Mouse (Mus musculus) heart, embryonic 16.5 days (tissue): ENCODE measurements around the gene Atp8b5. TPM values are rescaled to one million over a fixed set of nuclear protein-coding genes. Genes with fewer than 3 reads are reported as not detected.

Experiments
- ATAC-seq: fragments of 200-750 bp; cut with Nextera tagmentation; replicated peaks from 2 replicates; pipeline ENCODE4 v1.8.0; 2017; ENCODE audit warnings: moderate number of reproducible peaks; ENCODE audit not compliant: insufficient read depth, low FRiP score; ENCODE audit errors: extremely low read depth
- H3K27ac ChIP-seq: fragments of 300-500 bp; sonication (generic); 2 replicates; pipeline ENCODE4 v1.5.1; 2014; ENCODE audit warnings: mild to moderate bottlenecking, low read length, control low read depth, moderate library complexity
- H3K27me3 ChIP-seq: fragments of 300-500 bp; sonication (generic); 2 replicates; pipeline ENCODE4 v1.6.1; 2014; ENCODE audit warnings: low read length, mixed read lengths; ENCODE audit not compliant: control insufficient read depth, insufficient read depth
- H3K36me3 ChIP-seq: fragments of 300-500 bp; sonication (generic); 2 replicates; pipeline ENCODE4 v1.6.1; 2014; ENCODE audit not compliant: control insufficient read depth, insufficient read depth
- H3K4me1 ChIP-seq: fragments of 300-500 bp; sonication (generic); 2 replicates; pipeline ENCODE4 v1.6.1; 2014; ENCODE audit warnings: low read length, mixed read lengths; ENCODE audit not compliant: control insufficient read depth, insufficient read depth
- H3K4me2 ChIP-seq: fragments of 300-500 bp; sonication (generic); 2 replicates; pipeline ENCODE4 v1.6.1; 2014; ENCODE audit warnings: low read depth, mild to moderate bottlenecking, control low read depth, low read length
- H3K4me3 ChIP-seq: fragments of 300-500 bp; sonication (generic); 2 replicates; pipeline ENCODE4 v1.5.1; 2014; ENCODE audit warnings: mild to moderate bottlenecking, control low read depth, low read length
- H3K9ac ChIP-seq: fragments of 300-500 bp; sonication (generic); 2 replicates; pipeline ENCODE4 v1.6.1; 2014; ENCODE audit warnings: low read length, control low read depth
- H3K9me3 ChIP-seq: fragments of 300-500 bp; sonication (generic); replicated peaks from 2 replicates; pipeline ENCODE4 v1.6.1; 2016; ENCODE audit warnings: low read length; ENCODE audit not compliant: control insufficient read depth
- WGBS: fragments of 180-500 bp; shearing (Covaris S2); extraction: QIAGEN DNeasy Blood & Tissue Kit; methylation state at CpG from one replicate; pipeline ENCODE4 v1.1.7; 2014; 5-methylcytosine and 5-hydroxymethylcytosine counted together
- polyA plus RNA-seq: library from polyadenylated mRNA; unstranded; fragments of >200 nt; fragmentation: Nextera tagmentation; extraction: Ambion mirVana; gene quantifications from 2 replicates; pipeline ENCODE4 v1.2.1, GENCODE M21; 2015

Atp8b5 gene
- polyA plus RNA-seq, 1 experiment from 2014 or later: 0.05 TPM

DNA sequence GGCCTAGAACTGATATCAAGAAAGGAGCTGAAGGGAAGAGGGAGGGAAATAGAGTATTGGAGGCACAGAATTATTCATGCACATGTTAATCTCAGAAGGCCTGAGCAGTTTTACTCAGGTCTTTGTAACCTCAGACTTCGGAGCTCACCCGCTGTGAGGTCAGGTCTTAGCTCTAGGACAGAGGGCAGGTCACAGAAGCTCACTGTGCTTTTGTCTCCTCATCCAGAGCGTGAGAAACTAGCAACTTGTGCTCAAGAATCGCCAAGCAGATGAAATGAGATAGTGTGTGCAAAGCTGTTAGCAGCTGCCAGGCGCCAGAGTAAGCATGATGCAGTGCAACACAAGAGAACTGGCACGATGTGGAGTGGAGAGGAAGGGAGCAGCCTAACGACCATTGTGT, 18.9 kb upstream of the Atp8b5 start:
- Histone ChIP-seq H3K4me1 (0 out of 2 replicates have a peak, but pooled peaks cover 2% of the 10 kb centered on the region), H3K27ac (no peak overlapping the region), H3K36me3 (no peaks in the 10 kb centered on the region), H3K9me3 (no peaks in the 10 kb centered on the region), H3K27me3 (no peaks in the 10 kb centered on the region), H3K9ac (no peak overlapping the region), H3K4me2 (no peak overlapping the region), H3K4me3 (no peak overlapping the region)
- no peak for ATAC-seq
- 55% methylated on average over 7 of the region's 7 CpGs for WGBS

DNA sequence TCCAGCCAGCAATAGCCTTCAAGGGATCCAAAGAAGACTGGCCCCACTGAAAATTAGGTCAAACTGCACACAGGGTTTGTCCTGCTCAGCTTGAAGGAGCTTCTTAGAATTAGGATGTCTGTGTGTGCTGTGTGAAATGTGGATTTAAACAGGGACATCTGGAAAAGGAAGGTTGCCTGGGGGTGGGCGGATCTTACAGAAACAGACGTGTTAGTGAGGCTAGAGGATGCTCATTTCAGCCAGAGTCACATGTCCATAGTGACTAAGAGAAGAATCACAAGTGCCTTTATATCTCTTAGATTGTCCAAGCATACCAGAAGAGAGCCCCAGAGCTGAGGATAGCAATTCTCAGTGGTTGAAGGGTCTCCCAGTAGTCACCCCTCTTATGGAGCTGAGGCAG, 18.1 kb upstream of the Atp8b5 start:
- no peaks in the 10 kb centered on the region for H3K27me3 ChIP-seq
- H3K9ac ChIP-seq: no peak overlapping the region
- H3K27ac ChIP-seq: no peak overlapping the region
- no peak overlapping the region for H3K4me2 ChIP-seq
- no peaks in the 10 kb centered on the region for H3K9me3 ChIP-seq
- no peak overlapping the region for H3K4me3 ChIP-seq
- no peak for ATAC-seq
- 57% methylated on average over 2 of the region's 2 CpGs for WGBS
- H3K36me3 ChIP-seq: no peaks in the 10 kb centered on the region
- H3K4me1 ChIP-seq: 0 out of 2 replicates have a peak, but pooled peaks cover 2% of the 10 kb centered on the region

DNA sequence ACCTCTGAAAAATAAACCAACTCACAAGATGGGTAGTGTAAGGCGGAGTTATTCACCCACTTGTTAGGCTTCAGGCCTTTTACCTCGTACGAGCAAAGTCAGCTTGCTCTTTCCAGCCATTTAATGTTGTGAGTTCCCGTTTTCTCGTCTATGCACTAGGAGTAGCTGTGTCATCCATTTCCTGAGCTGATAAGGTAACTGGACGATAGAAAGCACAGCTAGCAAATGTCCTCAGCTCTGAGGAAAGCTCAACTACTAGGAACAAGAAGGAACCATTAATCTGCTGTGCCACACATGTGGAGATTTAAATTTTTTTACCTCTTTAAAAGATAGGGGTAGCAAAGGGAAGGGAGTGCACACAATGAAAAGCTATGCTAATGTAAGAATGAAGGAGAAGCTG, 15.7 kb upstream of the Atp8b5 start:
- Histone ChIP-seq H3K9me3 (no peaks in the 10 kb centered on the region), H3K36me3 (no peaks in the 10 kb centered on the region), H3K4me1 (0 out of 2 replicates have a peak, but pooled peaks cover 2% of the 10 kb centered on the region), H3K27me3 (no peaks in the 10 kb centered on the region), H3K27ac (no peak overlapping the region), H3K4me3 (no peak overlapping the region), H3K4me2 (no peak overlapping the region), H3K9ac (no peak overlapping the region)
- ATAC-seq: no peak
- 54% methylated on average over 6 of the region's 6 CpGs for WGBS

DNA sequence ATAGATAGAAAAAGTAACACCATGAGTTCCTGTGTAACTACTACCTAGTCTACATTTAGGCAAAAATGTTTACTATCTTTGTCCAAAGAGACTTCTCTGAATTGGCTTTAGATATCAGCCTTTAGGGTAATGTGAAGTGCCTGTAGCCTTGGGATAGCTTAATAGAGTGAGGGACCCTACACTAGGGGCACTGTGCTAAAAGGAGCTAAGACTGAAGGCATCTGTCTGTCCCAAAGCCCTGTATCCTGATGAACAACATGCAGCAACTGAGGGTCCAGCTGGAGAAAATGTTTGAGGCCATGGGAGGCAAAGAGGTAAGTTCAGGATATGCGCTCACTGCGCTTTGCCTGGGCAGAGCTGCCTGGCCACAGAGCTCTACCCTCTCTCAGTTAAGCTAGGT, 9.9 kb upstream of the Atp8b5 start:
- H3K27me3 ChIP-seq: no peaks in the 10 kb centered on the region
- no peak overlapping the region for H3K4me3 ChIP-seq
- H3K9me3 ChIP-seq: no peaks in the 10 kb centered on the region
- H3K4me1 ChIP-seq: peaks cover 18% of the 10 kb centered on the region
- H3K27ac ChIP-seq: no peak overlapping the region
- H3K9ac ChIP-seq: no peak overlapping the region
- 100% methylated on average over 2 of the region's 2 CpGs for WGBS
- no peak overlapping the region for H3K4me2 ChIP-seq
- no peaks in the 10 kb centered on the region for H3K36me3 ChIP-seq
- ATAC-seq: no peak

DNA sequence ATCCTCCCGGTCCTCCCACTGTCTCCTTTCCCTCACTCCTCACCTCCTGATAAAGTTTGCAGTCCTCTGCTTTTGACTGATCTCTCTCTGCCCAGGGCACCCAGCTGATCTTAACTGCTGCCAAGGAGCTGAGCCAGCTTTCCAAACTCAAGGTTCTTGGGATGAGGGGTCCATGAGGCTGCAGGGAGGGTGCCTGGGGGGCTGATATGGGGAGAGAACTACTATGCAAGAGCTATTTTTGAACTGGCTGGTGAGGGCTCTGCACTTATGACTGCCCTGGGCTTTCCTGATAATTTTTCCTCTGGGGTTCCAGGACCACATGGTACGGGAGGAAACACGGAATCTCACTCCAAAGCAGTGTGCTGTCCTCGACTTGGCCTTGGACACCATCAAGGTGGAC, 8.4 kb upstream of the Atp8b5 start:
- 29% methylated on average over 4 of the region's 4 CpGs for WGBS
- Histone ChIP-seq H3K4me2 (no peak overlapping the region), H3K4me3 (no peak overlapping the region), H3K9ac (peak overlapping the region; percentile 34; the same call in 1 of the 2 replicates), H3K36me3 (no peaks in the 10 kb centered on the region), H3K27me3 (no peaks in the 10 kb centered on the region), H3K4me1 (peaks cover 18% of the 10 kb centered on the region), H3K27ac (peak overlapping the region; percentile 66), H3K9me3 (no peaks in the 10 kb centered on the region)
- ATAC-seq: peak; percentile 81

DNA sequence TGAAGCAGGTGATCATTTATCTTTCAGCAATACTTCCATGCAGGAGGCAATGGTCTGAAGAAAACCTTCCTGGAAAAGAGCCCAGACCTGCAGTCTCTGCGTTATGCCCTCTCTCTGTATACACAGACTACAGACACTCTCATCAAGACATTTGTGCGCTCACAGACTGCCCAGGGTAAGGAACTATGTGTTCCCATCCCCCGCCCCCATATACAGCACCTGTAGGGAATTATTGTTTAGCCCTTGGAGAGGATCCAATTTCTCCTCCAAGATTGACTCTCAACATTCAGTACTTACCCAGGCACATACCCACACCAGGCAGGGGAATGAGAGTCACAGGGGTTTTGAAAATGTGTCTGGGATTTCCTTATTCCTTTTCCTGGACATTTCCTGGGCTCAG, 7.5 kb upstream of the Atp8b5 start:
- no peak overlapping the region for H3K9ac ChIP-seq
- no peaks in the 10 kb centered on the region for H3K36me3 ChIP-seq
- no peaks in the 10 kb centered on the region for H3K27me3 ChIP-seq
- no peak overlapping the region for H3K4me2 ChIP-seq
- no peak for ATAC-seq
- H3K4me3 ChIP-seq: no peak overlapping the region
- no peak overlapping the region for H3K27ac ChIP-seq
- WGBS: 68% methylated on average over 3 of the region's 3 CpGs
- H3K4me1 ChIP-seq: peaks cover 18% of the 10 kb centered on the region
- H3K9me3 ChIP-seq: no peaks in the 10 kb centered on the region

DNA sequence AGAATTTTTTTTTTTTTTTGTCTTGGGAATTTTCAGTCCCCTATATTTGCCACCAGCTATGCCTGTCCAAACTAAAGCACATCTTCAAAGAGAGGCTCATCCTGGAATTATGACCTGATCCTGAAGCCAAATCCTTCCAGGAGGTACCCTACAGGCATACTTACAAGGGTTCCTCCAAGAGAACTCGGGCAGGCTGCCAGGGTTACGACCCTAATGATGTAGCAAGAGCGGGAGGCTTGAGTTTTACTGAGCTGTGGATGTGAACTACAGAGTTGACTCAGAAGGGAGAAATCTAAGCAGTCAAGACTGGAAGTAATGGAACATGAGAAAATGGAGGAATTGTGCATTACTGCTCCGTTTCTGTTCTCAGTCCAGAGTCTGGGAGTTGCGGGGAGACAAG, 6.9 kb upstream of the Atp8b5 start:
- H3K4me3 ChIP-seq: no peak overlapping the region
- H3K4me1 ChIP-seq: peaks cover 18% of the 10 kb centered on the region
- H3K9me3 ChIP-seq: no peaks in the 10 kb centered on the region
- ATAC-seq: no peak
- no peak overlapping the region for H3K4me2 ChIP-seq
- H3K9ac ChIP-seq: no peak overlapping the region
- no peaks in the 10 kb centered on the region for H3K27me3 ChIP-seq
- H3K27ac ChIP-seq: no peak overlapping the region
- WGBS: 67% methylated on average over 5 of the region's 5 CpGs
- no peaks in the 10 kb centered on the region for H3K36me3 ChIP-seq

DNA sequence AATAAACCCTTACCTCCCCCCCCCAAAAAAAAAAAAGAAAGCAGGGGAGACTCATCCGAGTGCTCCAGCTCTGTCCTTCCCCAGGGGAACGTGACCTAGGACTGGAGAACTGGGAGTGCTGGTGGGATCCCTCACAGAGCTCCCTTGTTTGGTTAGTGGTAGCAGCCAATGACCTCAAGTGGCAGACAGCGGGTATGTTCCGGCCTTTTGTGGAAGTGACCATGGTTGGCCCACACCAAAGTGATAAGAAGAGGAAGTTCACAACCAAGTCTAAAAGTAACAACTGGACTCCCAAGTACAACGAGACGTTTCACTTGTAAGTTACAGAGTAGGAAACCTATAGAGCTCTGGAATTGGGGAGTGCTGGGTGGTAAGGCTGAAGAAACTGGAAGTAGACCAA, 4.1 kb upstream of the Atp8b5 start:
- H3K27me3 ChIP-seq: no peaks in the 10 kb centered on the region
- no peaks in the 10 kb centered on the region for H3K9me3 ChIP-seq
- H3K9ac ChIP-seq: no peak overlapping the region
- no peak overlapping the region for H3K4me2 ChIP-seq
- H3K4me3 ChIP-seq: no peak overlapping the region
- WGBS: 84% methylated on average over 6 of the region's 6 CpGs
- H3K27ac ChIP-seq: no peak overlapping the region
- peaks cover 24% of the 10 kb centered on the region for H3K4me1 ChIP-seq
- ATAC-seq: no peak
- no peaks in the 10 kb centered on the region for H3K36me3 ChIP-seq

DNA sequence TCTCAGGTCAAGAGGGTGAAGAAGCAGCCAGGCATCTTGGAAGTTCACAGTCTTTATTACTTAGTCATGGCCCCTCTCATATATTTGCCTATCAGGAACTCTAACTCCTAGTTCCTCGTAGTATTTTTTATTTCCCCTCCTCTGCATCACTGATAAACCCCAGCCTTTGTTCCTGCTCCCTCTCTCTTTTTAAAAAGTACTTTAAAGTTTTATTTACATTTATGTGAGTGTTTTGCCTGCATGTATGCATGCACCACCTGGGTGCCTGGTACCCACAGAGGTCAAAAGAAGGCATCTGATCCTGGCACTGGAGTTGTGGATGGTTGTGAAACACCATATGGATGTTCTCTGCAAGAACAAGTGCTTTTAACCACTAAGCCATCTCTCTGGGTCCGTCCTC, 813 bp upstream of the Atp8b5 start:
- no peaks in the 10 kb centered on the region for H3K9me3 ChIP-seq
- WGBS: 51% methylated on average over 2 of the region's 2 CpGs
- ATAC-seq: no peak
- no peak overlapping the region for H3K27ac ChIP-seq
- no peak overlapping the region for H3K4me3 ChIP-seq
- H3K4me2 ChIP-seq: no peak overlapping the region
- peaks cover 6% of the 10 kb centered on the region; the same call in 1 of the 2 replicates for H3K4me1 ChIP-seq
- no peaks in the 10 kb centered on the region for H3K36me3 ChIP-seq
- H3K27me3 ChIP-seq: no peaks in the 10 kb centered on the region
- no peak overlapping the region for H3K9ac ChIP-seq

DNA sequence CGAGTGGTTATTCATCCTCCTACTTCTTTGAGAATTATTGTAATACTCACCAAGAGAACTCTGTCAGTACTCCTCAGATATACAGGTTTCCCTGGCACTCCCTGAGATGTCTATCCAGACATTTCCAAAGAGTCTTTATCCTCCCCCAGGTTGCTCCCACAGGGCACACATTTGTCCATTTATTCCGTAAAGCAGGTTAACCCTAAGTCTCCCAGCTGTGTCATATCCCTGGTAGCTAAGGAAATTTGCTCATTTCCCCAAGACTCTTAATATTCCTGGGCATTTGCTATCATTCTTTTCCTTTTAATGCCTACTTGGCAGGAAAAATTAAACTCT, 332 bp downstream of the Atp8b5 start:
- Histone ChIP-seq H3K27me3 (no peaks in the 10 kb centered on the region), H3K27ac (no peak overlapping the region), H3K9ac (no peak overlapping the region; the same call in none of the 2 replicates), H3K4me1 (peaks cover 6% of the 10 kb centered on the region; the same call in 1 of the 2 replicates), H3K4me2 (peak overlapping the region; percentile 88), H3K4me3 (peak overlapping the region; percentile 52), H3K9me3 (no peaks in the 10 kb centered on the region), H3K36me3 (no peaks in the 10 kb centered on the region)
- ATAC-seq: no peak
- 21% methylated on average over 2 of the region's 2 CpGs for WGBS
